Mouse (Mus musculus): ENCODE data around the gene Fgfr2. TPM values are rescaled to one million over a fixed set of nuclear protein-coding genes. Genes with fewer than 3 reads are reported as not detected.

Gene Fgfr2
- polyA plus RNA-seq, 1 experiment = 3.0 TPM

GRCm38 (mm10) chr7:132808051-132808796, 314.9 kb downstream of the Fgfr2 start:
- TF ChIP-seq CTCF (IDR thresholded peaks at IDR 0.05; ENCODE audit: control insufficient read depth, insufficient read depth, insufficient replicate concordance, low read depth, low read length) (no peak), POLR2A (IDR thresholded peaks at IDR 0.05; ENCODE audit: control insufficient read depth, low read depth, low read length) (no peak)
- no peak overlapping the region for H3K4me3 ChIP-seq (ENCODE audit: control insufficient read depth, low read depth, low read length)
- H3K27me3 ChIP-seq (ENCODE audit: control insufficient read depth, insufficient read depth, low read length) = no peaks in the 10 kb centered on the region
- H3K27ac ChIP-seq (ENCODE audit: control insufficient read depth, insufficient read depth, low read depth, low read length) = no peak overlapping the region
- peaks cover 13% of the 10 kb centered on the region for H3K4me1 ChIP-seq (ENCODE audit: control insufficient read depth, insufficient read depth, low read length)
- no peaks in the 10 kb centered on the region for H3K36me3 ChIP-seq (ENCODE audit: control insufficient read depth, insufficient read depth, low read length)

- no peak for TF ChIP-seq POLR2A (IDR thresholded peaks at IDR 0.05; ENCODE audit: control insufficient read depth, low read depth, low read length)
- TF ChIP-seq CTCF (IDR thresholded peaks at IDR 0.05; ENCODE audit: control insufficient read depth, insufficient read depth, insufficient replicate concordance, low read depth, low read length) = no peak
- Histone ChIP-seq H3K27ac (ENCODE audit: control insufficient read depth, insufficient read depth, low read depth, low read length) (no peak overlapping the region; the same call in 1 of the 2 replicates), H3K4me1 (ENCODE audit: control insufficient read depth, insufficient read depth, low read length) (peaks cover 13% of the 10 kb centered on the region), H3K36me3 (ENCODE audit: control insufficient read depth, insufficient read depth, low read length) (no peaks in the 10 kb centered on the region), H3K27me3 (ENCODE audit: control insufficient read depth, insufficient read depth, low read length) (no peaks in the 10 kb centered on the region), H3K4me3 (ENCODE audit: control insufficient read depth, low read depth, low read length) (no peak overlapping the region)
Observed at GRCm38 (mm10) chr7:132806926-132807857, 316.0 kb downstream of the Fgfr2 start.

- Histone ChIP-seq H3K36me3 (ENCODE audit: control insufficient read depth, insufficient read depth, low read length) (no peaks in the 10 kb centered on the region), H3K27ac (ENCODE audit: control insufficient read depth, insufficient read depth, low read depth, low read length) (no peak overlapping the region), H3K4me3 (ENCODE audit: control insufficient read depth, low read depth, low read length) (no peak overlapping the region), H3K27me3 (ENCODE audit: control insufficient read depth, insufficient read depth, low read length) (no peaks in the 10 kb centered on the region), H3K4me1 (ENCODE audit: control insufficient read depth, insufficient read depth, low read length) (peaks cover 13% of the 10 kb centered on the region)
- TF ChIP-seq POLR2A (IDR thresholded peaks at IDR 0.05; ENCODE audit: control insufficient read depth, low read depth, low read length) (no peak), CTCF (IDR thresholded peaks at IDR 0.05; ENCODE audit: control insufficient read depth, insufficient read depth, insufficient replicate concordance, low read depth, low read length) (no peak)
Observed at GRCm38 (mm10) chr7:132806286-132806685, 316.9 kb downstream of the Fgfr2 start.

GRCm38 (mm10) chr7:132804951-132805350, 318.2 kb downstream of the Fgfr2 start:
- H3K27me3 ChIP-seq (ENCODE audit: control insufficient read depth, insufficient read depth, low read length) = no peaks in the 10 kb centered on the region
- peaks cover 13% of the 10 kb centered on the region for H3K4me1 ChIP-seq (ENCODE audit: control insufficient read depth, insufficient read depth, low read length)
- H3K36me3 ChIP-seq (ENCODE audit: control insufficient read depth, insufficient read depth, low read length) = no peaks in the 10 kb centered on the region
- TF ChIP-seq CTCF (IDR thresholded peaks at IDR 0.05; ENCODE audit: control insufficient read depth, insufficient read depth, insufficient replicate concordance, low read depth, low read length) (no peak), POLR2A (IDR thresholded peaks at IDR 0.05; ENCODE audit: control insufficient read depth, low read depth, low read length) (no peak)
- no peak overlapping the region for H3K4me3 ChIP-seq (ENCODE audit: control insufficient read depth, low read depth, low read length)
- no peak overlapping the region for H3K27ac ChIP-seq (ENCODE audit: control insufficient read depth, insufficient read depth, low read depth, low read length)

- no peaks in the 10 kb centered on the region for H3K27me3 ChIP-seq (ENCODE audit: control insufficient read depth, insufficient read depth, low read length)
- no peak overlapping the region for H3K4me3 ChIP-seq (ENCODE audit: control insufficient read depth, low read depth, low read length)
- no peak for TF ChIP-seq CTCF (IDR thresholded peaks at IDR 0.05; ENCODE audit: control insufficient read depth, insufficient read depth, insufficient replicate concordance, low read depth, low read length)
- no peak for TF ChIP-seq POLR2A (IDR thresholded peaks at IDR 0.05; ENCODE audit: control insufficient read depth, low read depth, low read length)
- peaks cover 13% of the 10 kb centered on the region for H3K4me1 ChIP-seq (ENCODE audit: control insufficient read depth, insufficient read depth, low read length)
- H3K36me3 ChIP-seq (ENCODE audit: control insufficient read depth, insufficient read depth, low read length) = no peaks in the 10 kb centered on the region
- H3K27ac ChIP-seq (ENCODE audit: control insufficient read depth, insufficient read depth, low read depth, low read length) = no peak overlapping the region
Observed at GRCm38 (mm10) chr7:132804461-132804860, 318.7 kb downstream of the Fgfr2 start.

- Histone ChIP-seq H3K27ac (ENCODE audit: control insufficient read depth, insufficient read depth, low read depth, low read length) (no peak overlapping the region), H3K4me3 (ENCODE audit: control insufficient read depth, low read depth, low read length) (no peak overlapping the region), H3K4me1 (ENCODE audit: control insufficient read depth, insufficient read depth, low read length) (peaks cover 12% of the 10 kb centered on the region), H3K36me3 (ENCODE audit: control insufficient read depth, insufficient read depth, low read length) (no peaks in the 10 kb centered on the region), H3K27me3 (ENCODE audit: control insufficient read depth, insufficient read depth, low read length) (no peaks in the 10 kb centered on the region)
- TF ChIP-seq CTCF (IDR thresholded peaks at IDR 0.05; ENCODE audit: control insufficient read depth, insufficient read depth, insufficient replicate concordance, low read depth, low read length) (no peak), POLR2A (IDR thresholded peaks at IDR 0.05; ENCODE audit: control insufficient read depth, low read depth, low read length) (no peak)
Observed at GRCm38 (mm10) chr7:132803962-132804361, 319.2 kb downstream of the Fgfr2 start.

GRCm38 (mm10) chr7:132803336-132803735, 319.8 kb downstream of the Fgfr2 start:
- H3K27me3 ChIP-seq (ENCODE audit: control insufficient read depth, insufficient read depth, low read length) = no peaks in the 10 kb centered on the region
- H3K4me1 ChIP-seq (ENCODE audit: control insufficient read depth, insufficient read depth, low read length) = peaks cover 9% of the 10 kb centered on the region
- H3K27ac ChIP-seq (ENCODE audit: control insufficient read depth, insufficient read depth, low read depth, low read length) = no peak overlapping the region
- TF ChIP-seq CTCF (IDR thresholded peaks at IDR 0.05; ENCODE audit: control insufficient read depth, insufficient read depth, insufficient replicate concordance, low read depth, low read length) = no peak
- no peak for TF ChIP-seq POLR2A (IDR thresholded peaks at IDR 0.05; ENCODE audit: control insufficient read depth, low read depth, low read length)
- H3K36me3 ChIP-seq (ENCODE audit: control insufficient read depth, insufficient read depth, low read length) = no peaks in the 10 kb centered on the region
- H3K4me3 ChIP-seq (ENCODE audit: control insufficient read depth, low read depth, low read length) = no peak overlapping the region
